Mouse (Mus musculus) B cell, adult 2 months (primary cell): ENCODE measurements around the gene Hipk3.

Source experiments
- DNase-seq, 2 experiments: peaks; one replicate each; pipeline ENCODE4 v3.0.0; 2022

The Hipk3 gene

GRCm38 (mm10) chr2:104493951-104494800 lies at the start of gene Hipk3:
Gene Hipk3 (minus strand): TSS chr2:104494446.
- peak; percentile 76 to 81 for DNase-seq

GRCm38 (mm10) chr2:104540286-104540685 lies 46.0 kb upstream of the Hipk3 start:
- DNase-seq: no peak

GRCm38 (mm10) chr2:104534751-104535150 lies 40.5 kb upstream of the Hipk3 start:
- DNase-seq: no peak

GRCm38 (mm10) chr2:104532548-104532947 lies 38.3 kb upstream of the Hipk3 start:
- peak in 1 of 2 experiments; percentile 3 for DNase-seq

- DNase-seq: no peak
Measured at GRCm38 (mm10) chr2:104526559-104526958, 32.3 kb upstream of the Hipk3 start.

- no peak for DNase-seq
Measured at GRCm38 (mm10) chr2:104525506-104525905, 31.3 kb upstream of the Hipk3 start.

- no peak for DNase-seq
Measured at GRCm38 (mm10) chr2:104511622-104512021, 17.4 kb upstream of the Hipk3 start.

GRCm38 (mm10) chr2:104502388-104502787 lies 8.1 kb upstream of the Hipk3 start:
- peak; percentile 7 to 13 for DNase-seq

- DNase-seq: no peak
Measured at GRCm38 (mm10) chr2:104501091-104501490, 6.8 kb upstream of the Hipk3 start.

GRCm38 (mm10) chr2:104497771-104498170 lies 3.5 kb upstream of the Hipk3 start:
- no peak for DNase-seq

- DNase-seq: no peak
Measured at GRCm38 (mm10) chr2:104497231-104497630, 3.0 kb upstream of the Hipk3 start.

- no peak for DNase-seq
Measured at GRCm38 (mm10) chr2:104496206-104496605, 2.0 kb upstream of the Hipk3 start.

GRCm38 (mm10) chr2:104494801-104495185 lies 547 bp upstream of the Hipk3 start:
- DNase-seq: no peak

- DNase-seq: peak; percentile 83 to 85
Measured at GRCm38 (mm10) chr2:104493021-104493950, 960 bp downstream of the Hipk3 start.

GRCm38 (mm10) chr2:104491221-104491795 lies 2.9 kb downstream of the Hipk3 start:
- DNase-seq: no peak

- DNase-seq: no peak
Measured at GRCm38 (mm10) chr2:104490761-104491160, 3.5 kb downstream of the Hipk3 start.

GRCm38 (mm10) chr2:104489851-104490250 lies 4.4 kb downstream of the Hipk3 start:
- DNase-seq: no peak

GRCm38 (mm10) chr2:104484438-104484837 lies 9.8 kb downstream of the Hipk3 start:
- DNase-seq: no peak

GRCm38 (mm10) chr2:104482156-104482555 lies 12.1 kb downstream of the Hipk3 start:
- no peak for DNase-seq

- no peak for DNase-seq
Measured at GRCm38 (mm10) chr2:104479054-104479453, 15.2 kb downstream of the Hipk3 start.

GRCm38 (mm10) chr2:104477398-104478015 lies 16.7 kb downstream of the Hipk3 start:
- DNase-seq: no peak

- DNase-seq: no peak
Measured at GRCm38 (mm10) chr2:104472056-104472455, 22.2 kb downstream of the Hipk3 start.

GRCm38 (mm10) chr2:104471161-104471560 lies 23.1 kb downstream of the Hipk3 start:
- DNase-seq: no peak
